Mouse (Mus musculus) mouse trophoblast stem cell (cell line): ENCODE results near the gene Wtip.
"Not testable (repeated sequence)": the region's sequence is repeated elsewhere in the genome, so short reads cannot be mapped to it uniquely, and the experiment has no call there.

Experiments used
- in situ Hi-C, 2 experiments: fragments of 300-500 bp; cut with MseI, MboI; formaldehyde crosslinking; loops; 2 replicates in 1 of 2; 3 replicates in 1 of 2; pipeline ENCODE4 v1.15.1; 2025

Gene Wtip

DNA sequence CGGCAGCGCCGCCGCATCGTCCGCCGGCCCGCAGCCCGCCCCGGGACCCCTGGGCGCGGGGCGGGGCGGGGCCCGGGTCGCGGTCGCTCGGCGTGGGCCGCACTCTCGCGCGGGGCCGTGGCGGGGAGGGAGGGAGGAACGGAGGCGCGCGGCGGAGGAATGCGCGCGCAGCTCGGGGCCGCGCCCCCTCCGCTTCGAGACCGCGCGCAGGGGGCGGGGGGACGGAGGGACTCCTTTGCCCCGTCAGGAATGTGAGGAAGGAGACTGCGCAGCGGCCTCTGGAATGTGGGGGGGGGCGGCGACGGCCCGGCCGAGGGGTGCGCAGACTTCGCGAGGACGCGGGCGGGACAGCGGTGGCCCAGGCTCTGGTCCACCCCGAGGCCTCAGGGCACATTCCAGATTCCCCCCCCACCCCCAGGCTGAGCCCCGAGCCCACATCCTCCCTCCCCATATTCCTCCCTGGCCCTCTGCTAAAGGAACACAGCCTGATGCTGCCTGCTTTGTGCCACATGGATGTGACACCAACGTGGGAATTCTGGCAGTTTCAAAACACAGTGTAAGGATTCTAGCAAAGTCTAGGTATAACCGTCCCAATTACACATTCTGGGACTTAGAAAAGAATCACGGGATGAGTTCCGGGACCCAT, at the start of gene Wtip:
TSS of gene Wtip (minus strand) at position 152 of the 646 bp plus-strand sequence.
- in situ Hi-C loops, result no loop called here

DNA sequence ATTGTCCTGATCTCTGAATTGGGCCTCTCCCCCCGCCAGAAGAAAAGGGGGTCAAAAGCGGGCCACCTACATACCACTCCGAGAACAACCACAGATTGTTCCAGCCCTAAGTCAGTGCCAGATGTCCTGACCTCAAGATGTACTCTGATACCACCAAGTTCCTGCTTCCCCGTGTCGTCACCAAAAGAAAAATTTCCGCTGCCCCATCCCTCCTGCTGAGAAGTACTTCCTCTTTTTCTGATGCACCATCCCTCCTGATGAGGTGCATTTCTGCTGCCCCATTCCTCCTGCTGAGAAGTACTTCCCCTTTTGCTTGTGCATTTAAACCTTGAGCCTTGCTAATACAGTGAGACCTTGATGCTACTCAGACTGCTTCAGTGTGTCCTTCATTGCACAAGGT, 43.2 kb upstream of the Wtip start:
- in situ Hi-C loops, result not testable (repeated sequence)

DNA sequence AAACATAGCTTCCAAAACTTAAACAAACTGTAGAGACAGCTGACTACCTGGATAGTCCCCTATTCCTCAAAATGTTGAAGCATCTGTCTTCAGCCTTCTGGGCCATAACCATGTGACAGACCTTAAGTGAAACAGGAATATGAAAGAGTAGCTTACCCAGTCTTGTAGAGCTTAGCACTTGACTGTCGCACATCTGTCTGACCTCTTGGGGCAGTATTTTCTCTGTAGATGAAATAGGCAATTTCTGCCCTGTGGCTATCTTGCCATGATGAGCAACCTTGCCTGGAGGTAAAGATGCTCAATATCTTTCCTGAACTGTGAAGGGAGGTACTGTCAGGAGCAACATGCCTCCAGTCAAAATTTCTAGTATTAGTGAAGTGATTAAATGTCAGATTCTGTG, 39.2 kb upstream of the Wtip start:
- in situ Hi-C loops, result no loop called here

DNA sequence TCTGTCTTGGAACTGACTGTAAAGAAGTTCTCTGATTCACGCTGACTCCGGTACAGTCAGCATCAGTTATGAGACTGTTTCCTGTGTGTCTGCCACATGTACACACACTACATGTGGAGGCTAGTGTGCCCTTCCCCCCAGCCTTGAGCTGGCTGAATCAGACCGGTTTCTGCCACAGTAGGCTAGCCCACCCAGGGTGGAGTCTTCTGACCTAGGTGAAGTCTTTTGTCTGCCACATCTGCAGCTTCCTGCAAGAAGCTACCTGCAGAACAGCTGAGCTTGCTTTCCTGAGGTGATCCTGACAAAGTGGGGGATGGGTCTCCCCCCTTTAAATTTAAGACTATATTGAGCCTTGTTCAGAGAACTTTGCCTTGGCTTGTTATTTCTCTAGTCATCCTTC, 36.4 kb upstream of the Wtip start, which contains the start of gene Uba2:
TSS of gene Uba2 (minus strand) at position 146 of the 400 bp plus-strand sequence.
- in situ Hi-C loops, result no loop called here

DNA sequence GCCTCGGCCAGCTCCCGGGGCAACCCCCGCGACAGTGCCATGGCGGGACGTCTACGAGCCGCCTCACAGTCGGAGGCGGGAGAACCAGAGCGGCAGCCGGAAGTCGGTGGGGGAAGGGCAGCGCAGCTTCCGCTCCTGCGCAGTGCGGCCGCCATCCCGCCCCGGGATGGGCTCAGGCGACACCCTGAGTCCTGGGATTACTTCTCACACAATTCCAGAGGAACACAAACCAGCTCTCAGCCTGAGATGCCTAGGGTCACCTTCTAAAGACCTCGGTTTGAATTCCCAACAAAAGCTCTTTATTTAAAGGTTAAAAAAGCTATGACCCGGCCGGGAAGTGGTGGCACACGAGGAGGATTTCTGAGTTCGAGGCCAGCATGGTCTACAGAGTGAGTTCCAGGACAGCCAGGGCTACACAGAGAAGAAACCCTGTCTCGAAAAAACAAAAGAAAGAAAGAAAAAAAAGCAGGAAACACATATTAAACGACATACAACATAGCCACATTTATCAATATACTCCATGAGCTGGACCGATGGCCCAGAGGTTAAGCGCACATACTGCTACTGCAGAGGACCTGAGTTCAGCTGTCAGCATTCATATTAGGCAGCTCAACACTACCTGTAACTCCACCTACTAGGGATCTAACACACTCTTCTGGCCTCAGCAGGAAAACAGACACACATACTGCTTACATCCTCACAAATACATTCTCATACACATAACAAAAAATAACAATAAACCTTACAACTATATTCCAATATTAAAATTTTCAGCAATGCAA, 35.6 kb upstream of the Wtip start:
- in situ Hi-C loops, result no loop called here

DNA sequence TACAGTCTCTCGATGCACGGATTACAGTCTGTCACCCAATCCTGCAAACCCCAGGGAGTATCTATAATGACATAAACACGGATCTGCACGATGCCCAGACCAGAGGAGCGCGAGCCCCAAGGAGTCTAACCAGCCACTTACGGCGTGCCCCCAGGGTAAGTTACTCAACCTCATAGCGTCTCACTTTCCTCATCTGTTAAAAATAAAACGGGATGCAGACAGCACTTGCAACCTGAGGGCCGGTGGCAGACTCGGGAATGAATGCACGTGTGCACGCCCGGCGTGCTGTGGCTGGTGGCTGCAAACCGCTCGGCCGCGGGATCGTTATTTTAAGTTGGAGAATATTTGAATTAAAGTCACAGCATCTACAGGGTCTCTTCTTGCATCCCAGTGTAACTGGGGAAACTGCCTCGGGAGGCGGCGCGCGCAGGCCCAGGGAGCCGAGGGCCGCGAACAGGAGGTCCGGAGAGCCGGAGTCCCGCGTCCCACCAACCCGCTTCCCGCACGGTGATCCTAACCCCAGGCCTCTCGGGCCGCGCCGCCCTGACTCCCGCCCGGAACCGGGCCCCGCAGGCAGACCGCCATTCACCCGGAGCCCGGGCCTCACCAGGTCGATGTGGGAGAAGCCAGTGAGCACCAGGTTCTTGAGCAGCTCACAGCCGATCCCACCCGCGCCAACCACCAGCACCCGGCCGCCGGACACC, 34.9 kb upstream of the Wtip start:
- in situ Hi-C loops, result no loop called here

DNA sequence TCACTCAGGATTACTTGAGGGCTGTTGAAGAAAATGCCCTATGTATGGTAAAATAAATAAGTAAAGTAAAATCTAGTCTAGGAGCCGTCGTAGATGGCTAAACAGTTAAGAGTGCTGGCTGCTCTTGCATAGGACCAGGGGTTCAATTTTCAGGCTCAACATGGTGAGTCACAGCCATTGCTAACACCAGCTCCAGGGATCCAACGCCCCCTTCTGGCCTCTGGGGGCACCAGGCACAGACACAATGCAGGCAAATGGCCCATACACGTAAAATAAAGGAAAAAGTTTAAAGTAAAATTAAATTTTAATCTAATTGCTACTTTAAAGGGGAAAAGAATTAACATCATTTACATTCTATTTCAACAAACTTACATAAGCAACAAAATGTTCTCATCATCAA, 33.8 kb upstream of the Wtip start:
- in situ Hi-C loops, result no loop called here

DNA sequence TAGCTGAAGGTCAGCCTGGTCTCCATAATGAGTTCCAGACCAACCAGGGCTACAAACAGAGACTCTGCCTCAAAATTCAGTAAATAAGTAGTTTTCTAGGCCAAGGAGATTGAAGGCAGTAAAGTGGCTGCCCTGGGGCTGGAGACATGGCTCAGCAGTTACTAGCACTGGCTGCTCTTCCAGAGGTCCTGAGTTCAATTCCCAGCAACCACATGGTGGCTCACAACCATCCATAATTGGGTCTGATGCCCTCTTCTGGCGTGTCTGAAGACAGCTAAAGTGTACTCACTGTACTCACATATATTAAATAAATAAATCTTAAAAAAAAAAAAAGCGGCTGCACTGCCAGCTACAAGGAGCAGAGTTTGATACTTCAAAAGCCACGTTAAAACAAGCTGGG, 32.9 kb upstream of the Wtip start:
- in situ Hi-C loops, result no loop called here

DNA sequence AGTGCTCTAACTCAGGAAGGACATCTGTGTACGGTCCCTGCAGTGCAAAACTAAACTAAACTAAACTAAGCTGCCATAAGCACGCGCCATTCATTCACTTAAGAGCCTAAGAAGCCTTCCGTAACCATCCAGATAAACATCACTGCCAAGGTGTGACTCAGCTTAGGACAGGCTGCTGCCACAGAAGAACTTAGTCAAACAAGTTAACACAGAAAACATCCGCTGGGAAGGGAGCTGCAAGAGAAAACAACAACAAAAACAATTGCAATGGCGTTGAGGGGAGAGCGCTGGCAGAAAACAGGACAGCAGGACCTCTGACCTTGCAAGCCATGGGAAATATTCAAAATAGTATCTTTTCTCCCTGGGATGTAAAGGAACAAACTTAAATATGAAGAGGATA, 31.6 kb upstream of the Wtip start:
- in situ Hi-C loops, result no loop called here

DNA sequence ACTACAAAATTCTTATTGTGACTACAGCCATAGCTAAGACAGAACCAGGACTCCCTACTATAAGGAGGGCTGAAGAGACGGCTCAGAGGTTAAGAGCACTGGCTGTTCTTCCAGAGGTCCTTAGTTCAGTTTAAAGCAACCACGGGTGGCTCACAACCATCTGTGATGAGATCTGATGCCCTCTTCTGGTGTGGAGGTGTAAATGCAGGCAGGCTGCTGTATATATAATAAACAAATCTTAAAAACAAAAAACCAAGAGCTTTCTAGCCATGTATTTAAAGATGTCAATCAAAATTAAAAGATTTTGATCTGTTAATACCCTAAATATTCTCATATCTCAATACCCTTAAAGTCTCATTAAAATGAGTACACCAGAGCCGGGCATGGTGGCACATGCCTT, 26.1 kb upstream of the Wtip start:
- in situ Hi-C loops, result no loop called here

DNA sequence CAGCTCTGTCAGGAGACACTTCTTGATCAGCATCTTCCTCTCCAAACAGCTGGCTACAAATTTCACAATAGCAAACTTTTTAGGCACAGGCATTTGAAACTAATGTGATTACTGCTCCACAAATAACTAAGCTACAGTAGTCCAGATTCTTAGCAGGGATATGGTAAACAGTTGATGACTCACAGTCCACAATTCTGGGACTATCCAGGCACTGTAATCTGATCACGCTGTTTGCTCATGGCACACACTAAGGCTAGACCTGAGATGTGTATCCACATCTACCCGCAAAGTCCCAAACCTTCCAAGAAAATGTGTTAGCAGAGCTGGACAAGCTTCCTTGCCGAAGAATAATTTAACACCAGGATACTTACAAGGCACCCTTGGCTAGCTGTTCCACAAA, 24.9 kb upstream of the Wtip start:
- in situ Hi-C loops, result no loop called here

DNA sequence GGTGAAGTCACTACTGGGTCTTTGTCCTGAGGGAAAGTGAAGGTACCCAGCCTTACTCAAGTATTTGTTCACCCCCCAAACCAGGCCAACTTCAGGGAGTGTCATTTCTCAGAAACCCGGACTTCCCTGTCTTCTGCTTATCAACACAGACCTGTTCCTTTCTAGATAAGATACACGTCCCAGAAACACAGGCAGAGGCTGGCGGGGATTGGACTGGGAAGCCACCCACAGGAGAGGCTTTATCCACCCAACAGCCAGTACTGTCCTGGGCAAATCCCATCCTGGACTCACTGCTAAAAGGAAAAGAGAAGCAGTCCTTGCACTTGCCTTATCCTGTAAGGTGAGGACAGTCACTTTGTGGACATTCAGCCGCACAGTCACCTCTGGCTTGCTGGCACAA, 14.1 kb upstream of the Wtip start:
- in situ Hi-C loops, result no loop called here

DNA sequence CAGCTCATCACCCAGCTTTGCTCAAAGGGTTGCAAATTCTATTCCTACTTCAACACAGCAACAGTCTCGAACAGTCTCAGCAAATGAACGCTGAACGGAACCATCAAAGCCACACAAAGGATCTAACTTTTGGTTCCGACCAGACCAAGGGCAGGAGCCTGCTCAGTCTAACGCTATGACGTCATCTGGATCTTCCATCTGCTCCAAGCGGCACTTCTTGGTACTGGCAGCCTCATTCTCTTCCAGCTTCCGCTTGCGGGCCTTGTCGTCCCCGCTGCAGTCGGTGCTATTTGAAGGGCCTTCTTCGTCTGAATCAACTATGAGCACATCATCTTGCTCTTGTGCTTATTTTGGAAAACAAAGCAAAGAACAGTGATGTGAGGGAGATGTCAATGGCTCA, 8.1 kb upstream of the Wtip start:
- in situ Hi-C loops, result no loop called here

DNA sequence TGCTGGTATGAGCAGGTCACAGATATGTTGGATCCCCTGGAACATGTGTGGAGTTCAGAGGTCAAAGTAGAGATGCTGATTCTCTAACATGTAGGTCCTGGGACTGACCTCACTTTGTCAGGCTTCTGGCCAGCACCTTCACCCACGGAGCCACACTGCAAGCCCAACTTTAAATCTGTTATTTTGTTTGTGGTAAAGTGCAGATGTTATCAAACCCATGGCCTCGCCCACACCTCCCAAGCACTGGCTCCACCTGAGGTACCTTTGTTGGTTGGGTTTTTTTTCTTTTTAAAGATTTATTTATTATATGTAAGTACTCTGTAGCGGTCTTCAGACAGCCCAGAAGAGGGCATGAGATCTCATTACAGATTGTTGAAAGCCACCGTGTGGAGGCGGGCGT, 6.4 kb upstream of the Wtip start:
- in situ Hi-C loops, result no loop called here

DNA sequence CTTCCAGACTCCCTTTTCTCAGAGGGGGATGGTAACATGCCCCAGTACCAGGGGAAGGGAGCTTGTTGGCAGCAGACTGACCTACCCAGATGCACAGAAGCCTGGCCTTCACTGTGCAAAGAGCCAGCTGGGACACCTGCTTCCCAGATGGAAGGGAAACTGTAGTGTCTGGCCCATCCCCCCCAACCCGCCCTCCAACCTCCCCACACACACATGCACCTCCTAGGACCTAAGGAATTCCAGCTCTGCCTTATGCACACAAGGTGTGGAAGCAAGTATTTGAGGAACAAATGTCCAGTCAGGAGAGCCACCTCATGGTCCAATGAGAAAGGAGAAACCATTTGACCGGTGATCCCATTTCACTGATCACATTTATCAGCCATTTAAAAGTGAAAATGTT, 1.3 kb upstream of the Wtip start:
- in situ Hi-C loops, result no loop called here

DNA sequence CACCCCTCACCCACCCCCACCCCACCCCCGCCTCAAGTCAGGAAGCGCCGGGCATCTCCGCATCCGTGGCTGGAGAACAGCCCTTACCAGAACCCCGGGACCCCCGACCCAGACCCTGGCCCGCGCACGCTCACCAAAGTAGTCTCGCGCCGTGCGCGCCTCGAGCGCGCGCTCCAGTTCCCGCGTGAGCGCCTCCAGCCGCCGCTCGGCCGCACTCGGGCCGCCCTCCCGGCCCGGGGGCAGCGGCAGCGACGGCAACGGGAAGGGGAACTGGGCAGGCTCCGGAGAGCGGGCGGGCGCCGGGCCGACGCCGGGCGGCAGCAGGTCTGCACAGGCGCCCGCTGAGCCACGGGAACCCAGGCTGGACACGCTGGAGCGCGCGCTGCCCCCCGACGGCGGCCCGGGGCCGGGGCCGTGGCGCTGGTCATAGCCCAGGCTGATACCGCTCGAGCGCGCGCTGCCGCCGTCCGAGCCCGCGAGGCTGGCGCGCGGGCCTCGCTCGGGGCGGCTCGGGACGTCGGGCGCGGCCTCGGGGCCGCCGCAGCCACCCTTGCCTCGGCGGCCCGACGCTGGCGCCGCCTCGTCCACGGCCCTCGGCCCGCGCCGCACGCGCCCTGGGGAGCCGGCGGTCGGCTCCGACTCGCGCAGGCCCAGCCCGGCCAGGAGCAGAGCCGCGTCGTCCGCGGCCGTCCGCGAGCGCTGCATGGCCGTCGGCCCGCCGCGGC, 551 bp downstream of the Wtip start:
- in situ Hi-C loops, result no loop called here

DNA sequence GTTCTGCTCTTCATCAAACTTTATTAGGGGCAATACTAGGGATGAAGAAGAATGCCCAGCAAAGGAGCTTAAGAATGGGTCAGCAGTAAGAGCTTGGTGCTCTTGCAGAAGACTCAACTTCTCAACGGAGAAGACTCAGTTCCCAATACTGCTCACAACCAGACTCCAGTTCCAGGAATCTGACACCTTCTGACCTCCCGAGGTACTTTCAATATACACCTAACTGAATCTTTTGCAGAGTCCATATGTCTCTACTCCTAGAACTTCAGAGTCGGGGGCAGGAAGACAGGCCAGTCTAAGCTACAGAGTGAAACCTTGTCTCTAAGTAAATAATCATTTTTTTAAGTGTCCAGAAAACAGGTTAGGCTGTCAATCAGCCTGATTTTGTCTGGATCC, 1.1 kb downstream of the Wtip start:
- in situ Hi-C loops, result no loop called here

DNA sequence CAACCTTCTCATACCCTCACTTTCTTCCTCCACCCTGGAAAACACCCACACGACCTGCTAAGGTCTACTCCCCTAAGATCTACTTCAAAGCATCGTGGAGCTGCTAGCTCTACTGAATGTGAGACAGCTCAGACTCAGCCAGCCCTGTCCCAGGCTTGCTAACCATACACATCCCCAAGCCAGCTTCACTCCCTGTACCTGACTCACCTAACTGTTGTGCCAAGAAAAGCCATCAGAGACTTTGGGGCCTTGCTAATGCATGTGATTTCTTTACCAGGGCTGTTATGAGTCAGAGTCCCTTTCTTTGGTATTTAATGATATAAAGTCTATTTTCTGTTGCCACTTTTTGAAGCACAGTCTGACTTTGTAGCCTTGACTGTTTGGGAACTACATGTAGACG, 1.9 kb downstream of the Wtip start:
- in situ Hi-C loops, result no loop called here

DNA sequence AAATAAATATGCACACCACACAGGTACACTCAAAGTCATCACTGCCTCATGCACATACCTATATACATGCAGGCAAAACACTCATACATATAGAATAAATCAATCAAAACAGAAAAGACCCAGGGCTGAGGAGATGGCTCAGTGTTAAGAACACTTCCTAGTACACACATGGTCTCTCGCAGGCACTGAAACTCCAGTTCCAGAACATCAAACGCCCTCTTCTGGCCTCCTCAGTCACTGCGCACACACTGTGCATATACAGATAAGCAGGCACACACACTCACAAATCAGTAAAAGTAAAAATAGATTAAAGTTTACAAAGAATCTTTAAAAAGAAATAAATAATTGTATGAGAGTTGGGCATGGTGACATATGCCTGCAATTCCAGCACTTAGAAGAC, 6.8 kb downstream of the Wtip start:
- in situ Hi-C loops, result no loop called here

DNA sequence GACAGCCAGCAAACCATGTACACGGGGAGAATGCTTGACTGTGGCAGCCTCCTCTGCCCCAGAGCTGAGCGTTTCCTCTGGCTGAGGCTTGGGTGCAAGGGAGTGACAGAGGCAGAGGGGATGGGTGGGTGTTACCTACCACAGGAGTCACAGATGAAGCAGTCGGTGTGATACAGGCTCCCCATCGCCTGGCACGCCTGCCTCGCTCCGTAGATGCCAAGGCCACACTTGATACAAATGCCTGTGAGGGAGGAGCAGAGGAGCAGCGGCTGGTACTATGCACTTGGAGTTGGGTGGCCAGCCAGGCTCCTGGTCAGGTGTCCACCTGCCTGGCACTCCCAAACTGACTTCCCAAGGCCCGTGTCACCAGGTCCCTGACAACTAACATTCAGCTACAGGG, 7.7 kb downstream of the Wtip start:
- in situ Hi-C loops, result no loop called here

DNA sequence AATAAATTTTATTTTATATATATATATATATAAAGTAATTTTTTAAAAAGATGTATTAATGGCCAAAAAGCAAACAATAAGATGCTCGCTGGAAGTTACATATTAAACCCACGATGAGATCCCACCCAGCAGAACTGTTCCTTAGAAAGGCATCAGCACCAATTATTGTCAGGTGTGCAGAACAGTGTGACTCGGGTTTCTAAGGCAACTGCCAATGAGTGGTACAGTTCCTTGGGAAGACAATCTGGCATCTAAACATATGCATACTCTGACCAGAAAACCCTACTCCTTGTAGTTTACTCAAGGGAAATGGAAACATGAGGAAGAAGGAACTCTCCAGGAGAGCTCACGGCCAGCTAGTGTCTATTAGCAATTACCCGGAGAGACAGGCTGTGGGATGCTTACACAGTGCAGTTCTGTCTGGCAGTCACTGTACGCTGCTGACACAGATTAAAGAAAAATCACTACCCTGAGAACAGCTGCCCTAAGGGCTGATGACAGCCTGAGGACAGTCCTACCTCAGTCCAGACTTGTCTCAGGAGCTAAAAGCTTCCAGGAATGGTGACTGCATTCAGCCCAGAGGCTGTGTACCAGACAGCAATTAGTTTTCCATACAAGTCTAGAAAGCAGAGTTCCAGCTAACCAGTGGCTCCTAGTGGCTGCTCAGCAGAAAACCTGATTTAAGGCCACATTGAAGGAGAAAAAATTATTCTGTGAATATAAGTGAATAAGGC, 9.9 kb downstream of the Wtip start:
- in situ Hi-C loops, result no loop called here

DNA sequence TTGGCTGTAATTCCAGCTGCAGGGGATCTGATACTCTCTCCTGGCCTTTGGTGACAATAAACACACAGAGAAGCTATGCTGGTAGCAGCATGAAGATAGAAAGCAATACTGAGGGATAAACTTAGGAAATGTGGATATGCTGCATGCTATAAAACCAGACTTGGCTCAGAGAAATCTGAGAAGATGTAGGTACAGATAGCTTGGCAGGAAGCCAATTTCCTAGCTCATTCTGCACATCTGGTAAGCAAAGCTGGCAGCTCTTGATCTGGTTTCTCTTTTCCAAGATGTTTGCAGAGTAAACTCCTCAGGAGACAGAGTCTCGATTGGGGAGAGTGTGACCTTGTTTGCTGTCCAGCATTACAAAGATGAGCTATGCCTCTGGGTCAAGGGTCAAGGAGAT, 12.4 kb downstream of the Wtip start:
- in situ Hi-C loops, result not testable (repeated sequence)
